ENCODE assay signal across 26 mouse cellular contexts in genomic region chr10:20435913-20436312, GRCm38 (mm10).
"Had no signal": no experiment of that assay in that cellular context is flagged by ENCODE, and none has a peak within 500 bp of the region (broad histone marks: within the 10 kb centered on the region; RNA-seq: fewer than 3 reads in every experiment).

No protein-coding gene starts in this region.

- H3K36me3 ChIP-seq: hindbrain, embryonic 13.5 days; hindbrain, embryonic 15.5 days; kidney, embryonic 15.5 days; limb, embryonic 10.5 days; limb, embryonic 12.5 days; liver, embryonic 13.5 days had no signal

- H3K27ac ChIP-seq: heart, adult 2 months; heart, embryonic 13.5 days; heart, embryonic 15.5 days; hindbrain, embryonic 13.5 days; hindbrain, embryonic 15.5 days; hindbrain, postnatal 0 days; kidney, embryonic 15.5 days; kidney, postnatal 0 days; limb, embryonic 10.5 days; limb, embryonic 12.5 days; liver, embryonic 13.5 days had no signal

- H3K4me2 ChIP-seq: heart, embryonic 11.5 days; heart, embryonic 13.5 days; heart, embryonic 15.5 days; hindbrain, embryonic 13.5 days; hindbrain, embryonic 15.5 days; kidney, embryonic 15.5 days; limb, embryonic 12.5 days; liver, embryonic 11.5 days; liver, embryonic 13.5 days had no signal

- H3K9me3 ChIP-seq: heart, embryonic 13.5 days; heart, embryonic 15.5 days; hindbrain, embryonic 13.5 days; hindbrain, embryonic 15.5 days; kidney, embryonic 15.5 days; limb, embryonic 10.5 days; limb, embryonic 12.5 days; liver, embryonic 13.5 days had no signal

- ATAC-seq: hindbrain, postnatal 0 days; intestine, embryonic 16.5 days had no signal

- H3K9ac ChIP-seq: heart, embryonic 13.5 days; heart, embryonic 15.5 days; hindbrain, embryonic 13.5 days; hindbrain, embryonic 15.5 days; kidney, embryonic 15.5 days; limb, embryonic 12.5 days; liver, embryonic 13.5 days had no signal

- H3K4me3 ChIP-seq: heart, adult 2 months; heart, embryonic 13.5 days; heart, embryonic 15.5 days; hindbrain, embryonic 13.5 days; hindbrain, embryonic 15.5 days; kidney, embryonic 15.5 days; limb, embryonic 10.5 days; limb, embryonic 12.5 days; liver, embryonic 13.5 days had no signal

- DNase-seq: gastrocnemius, postnatal 14 days; gastrocnemius, postnatal 36 days; heart, adult 2 months; heart, postnatal 14 days; heart, postnatal 36 days; kidney, adult 11 months; kidney, adult 2 months; kidney, adult 9 months; kidney, postnatal 14 days; kidney, postnatal 36 days; layer of hippocampus, adult 9-11 months; layer of hippocampus, postnatal 36 days; liver; liver, embryonic 13.5 days had no signal

- H3K4me1 ChIP-seq: hindbrain, embryonic 13.5 days; hindbrain, embryonic 15.5 days; kidney, embryonic 15.5 days; limb, embryonic 12.5 days; liver, embryonic 13.5 days had no signal

- H3K27me3 ChIP-seq: heart, embryonic 13.5 days; heart, embryonic 15.5 days; hindbrain, embryonic 13.5 days; hindbrain, embryonic 15.5 days; kidney, embryonic 15.5 days; limb, embryonic 12.5 days; liver, embryonic 13.5 days had no signal
